Mouse (Mus musculus): Measurements from ENCODE around the gene Pip4k2a. TPM values are rescaled to one million over a fixed set of nuclear protein-coding genes. Genes with fewer than 3 reads are reported as not detected.
"Not testable (repeated sequence)": the region's sequence is repeated elsewhere in the genome, so short reads cannot be mapped to it uniquely, and the experiment has no call there.

Pip4k2a gene
- polyA plus RNA-seq, 1 experiment from 2014 or later: 12.0 TPM

GRCm38 (mm10) chr2:19016348-19016747, 18.4 kb upstream of the Pip4k2a start:
- WGBS: 80% methylated on average over 5 of the region's 5 CpGs
- no peak overlapping the region for H3K27ac ChIP-seq (ENCODE audit: low read depth, low read length)
- H3K9ac ChIP-seq (ENCODE audit: low read depth, low read length): no peak overlapping the region
- H3K4me3 ChIP-seq (ENCODE audit: low read depth, low read length): no peak overlapping the region
- H3K9me3 ChIP-seq (ENCODE audit: control insufficient read depth): no peaks in the 10 kb centered on the region
- no peak overlapping the region for H3K4me2 ChIP-seq (replicated peaks; ENCODE audit: low read depth)
- no peaks in the 10 kb centered on the region for H3K36me3 ChIP-seq (ENCODE audit: control insufficient read depth, insufficient read depth)
- H3K27me3 ChIP-seq (replicated peaks; ENCODE audit: control insufficient read depth, insufficient read depth, low read length): no peaks in the 10 kb centered on the region
- TF ChIP-seq CTCF (IDR thresholded peaks at IDR 0.05; ENCODE audit: low read depth): no peak
- no peak for ATAC-seq
- H3K4me1 ChIP-seq (replicated peaks; ENCODE audit: control insufficient read depth, insufficient read depth, low read length): no peaks in the 10 kb centered on the region

- Histone ChIP-seq H3K4me2 (replicated peaks; ENCODE audit: low read depth) (no peak overlapping the region), H3K4me1 (replicated peaks; ENCODE audit: control insufficient read depth, insufficient read depth, low read length) (no peaks in the 10 kb centered on the region), H3K27me3 (replicated peaks; ENCODE audit: control insufficient read depth, insufficient read depth, low read length) (no peaks in the 10 kb centered on the region), H3K27ac (ENCODE audit: low read depth, low read length) (no peak overlapping the region), H3K4me3 (ENCODE audit: low read depth, low read length) (no peak overlapping the region), H3K9ac (ENCODE audit: low read depth, low read length) (no peak overlapping the region), H3K9me3 (ENCODE audit: control insufficient read depth) (no peaks in the 10 kb centered on the region), H3K36me3 (ENCODE audit: control insufficient read depth, insufficient read depth) (no peaks in the 10 kb centered on the region)
- TF ChIP-seq CTCF (IDR thresholded peaks at IDR 0.05; ENCODE audit: low read depth): no peak
- WGBS: 69% methylated on average over 6 of the region's 6 CpGs
- no peak for ATAC-seq
These were observed 13.5 kb upstream of the Pip4k2a start for GRCm38 (mm10) chr2:19011443-19011842.

GRCm38 (mm10) chr2:19010541-19010940, 12.6 kb upstream of the Pip4k2a start:
- not testable (repeated sequence) for H3K27me3 ChIP-seq (replicated peaks; ENCODE audit: control insufficient read depth, insufficient read depth, low read length); H3K4me3 ChIP-seq (ENCODE audit: low read depth, low read length); H3K4me2 ChIP-seq (replicated peaks; ENCODE audit: low read depth); H3K4me1 ChIP-seq (replicated peaks; ENCODE audit: control insufficient read depth, insufficient read depth, low read length); H3K9me3 ChIP-seq (ENCODE audit: control insufficient read depth); H3K9ac ChIP-seq (ENCODE audit: low read depth, low read length); H3K27ac ChIP-seq (ENCODE audit: low read depth, low read length); ATAC-seq; H3K36me3 ChIP-seq (ENCODE audit: control insufficient read depth, insufficient read depth)
- 54% methylated on average over 1 of the region's 1 CpGs for WGBS

GRCm38 (mm10) chr2:19007580-19007979, 9.7 kb upstream of the Pip4k2a start:
- H3K4me2 ChIP-seq (replicated peaks; ENCODE audit: low read depth): no peak overlapping the region
- no peak overlapping the region for H3K27ac ChIP-seq (ENCODE audit: low read depth, low read length)
- H3K4me1 ChIP-seq (replicated peaks; ENCODE audit: control insufficient read depth, insufficient read depth, low read length): no peaks in the 10 kb centered on the region
- no peak overlapping the region for H3K4me3 ChIP-seq (ENCODE audit: low read depth, low read length)
- no peak overlapping the region for H3K9ac ChIP-seq (ENCODE audit: low read depth, low read length)
- no peak for ATAC-seq
- TF ChIP-seq CTCF (IDR thresholded peaks at IDR 0.05; ENCODE audit: low read depth): no peak
- no peaks in the 10 kb centered on the region for H3K9me3 ChIP-seq (ENCODE audit: control insufficient read depth)
- no peaks in the 10 kb centered on the region for H3K27me3 ChIP-seq (replicated peaks; ENCODE audit: control insufficient read depth, insufficient read depth, low read length)
- 73% methylated on average over 4 of the region's 4 CpGs for WGBS
- no peaks in the 10 kb centered on the region for H3K36me3 ChIP-seq (ENCODE audit: control insufficient read depth, insufficient read depth)

- no peaks in the 10 kb centered on the region for H3K36me3 ChIP-seq (ENCODE audit: control insufficient read depth, insufficient read depth)
- ATAC-seq: no peak
- no peak for TF ChIP-seq CTCF (IDR thresholded peaks at IDR 0.05; ENCODE audit: low read depth)
- H3K9me3 ChIP-seq (ENCODE audit: control insufficient read depth): no peaks in the 10 kb centered on the region
- no peaks in the 10 kb centered on the region for H3K27me3 ChIP-seq (replicated peaks; ENCODE audit: control insufficient read depth, insufficient read depth, low read length)
- H3K4me3 ChIP-seq (ENCODE audit: low read depth, low read length): no peak overlapping the region
- no peak overlapping the region for H3K9ac ChIP-seq (ENCODE audit: low read depth, low read length)
- 87% methylated on average over 7 of the region's 7 CpGs for WGBS
- H3K4me1 ChIP-seq (replicated peaks; ENCODE audit: control insufficient read depth, insufficient read depth, low read length): no peaks in the 10 kb centered on the region
- no peak overlapping the region for H3K4me2 ChIP-seq (replicated peaks; ENCODE audit: low read depth)
- H3K27ac ChIP-seq (ENCODE audit: low read depth, low read length): no peak overlapping the region
These were observed 8.2 kb upstream of the Pip4k2a start for GRCm38 (mm10) chr2:19006124-19006523.

GRCm38 (mm10) chr2:19004801-19005200, 6.9 kb upstream of the Pip4k2a start:
- Histone ChIP-seq H3K27me3 (replicated peaks; ENCODE audit: control insufficient read depth, insufficient read depth, low read length) (no peaks in the 10 kb centered on the region; the same call in 1 of the 2 replicates), H3K27ac (ENCODE audit: low read depth, low read length) (no peak overlapping the region), H3K9ac (ENCODE audit: low read depth, low read length) (no peak overlapping the region), H3K9me3 (ENCODE audit: control insufficient read depth) (no peaks in the 10 kb centered on the region), H3K36me3 (ENCODE audit: control insufficient read depth, insufficient read depth) (no peaks in the 10 kb centered on the region), H3K4me3 (ENCODE audit: low read depth, low read length) (no peak overlapping the region), H3K4me2 (replicated peaks; ENCODE audit: low read depth) (no peak overlapping the region), H3K4me1 (replicated peaks; ENCODE audit: control insufficient read depth, insufficient read depth, low read length) (no peaks in the 10 kb centered on the region)
- 72% methylated on average over 10 of the region's 10 CpGs for WGBS
- TF ChIP-seq CTCF (IDR thresholded peaks at IDR 0.05; ENCODE audit: low read depth): no peak
- ATAC-seq: no peak

- H3K9ac ChIP-seq (ENCODE audit: low read depth, low read length): no peak overlapping the region
- no peak for ATAC-seq
- no peaks in the 10 kb centered on the region for H3K4me1 ChIP-seq (replicated peaks; ENCODE audit: control insufficient read depth, insufficient read depth, low read length)
- H3K27me3 ChIP-seq (replicated peaks; ENCODE audit: control insufficient read depth, insufficient read depth, low read length): no peaks in the 10 kb centered on the region; the same call in 1 of the 2 replicates
- no peaks in the 10 kb centered on the region for H3K9me3 ChIP-seq (ENCODE audit: control insufficient read depth)
- 79% methylated on average over 2 of the region's 2 CpGs for WGBS
- TF ChIP-seq CTCF (IDR thresholded peaks at IDR 0.05; ENCODE audit: low read depth): no peak
- no peak overlapping the region for H3K27ac ChIP-seq (ENCODE audit: low read depth, low read length)
- no peak overlapping the region for H3K4me3 ChIP-seq (ENCODE audit: low read depth, low read length)
- H3K4me2 ChIP-seq (replicated peaks; ENCODE audit: low read depth): no peak overlapping the region
- H3K36me3 ChIP-seq (ENCODE audit: control insufficient read depth, insufficient read depth): no peaks in the 10 kb centered on the region
These were observed 1.5 kb upstream of the Pip4k2a start for GRCm38 (mm10) chr2:18999395-18999794.

All from intestine, postnatal 0 days (tissue).